Mouse (Mus musculus) splenic B cell, adult 2 months (primary cell): ENCODE measurements at regions not wholly inside any gene's neighbourhood (a gene's known extent, or its start where the extent isn't known, plus 50 kb on each side); places are given as distances from the start of the nearest gene placed in this dataset.

ENCODE experiments used
- DNase-seq: peaks from one replicate; pipeline ENCODE4 v3.0.0-alpha.2; 2011; ENCODE audit warnings: low read depth, low spot score
- H3K27me3 ChIP-seq: 2 replicates; pipeline ENCODE4 v1.6.1; 2012; ENCODE audit warnings: mild to moderate bottlenecking, low read length, moderate library complexity, mixed read lengths; ENCODE audit not compliant: control insufficient read depth, poor library complexity, insufficient read depth, severe bottlenecking
- H3K36me3 ChIP-seq: 2 replicates; pipeline ENCODE4 v1.6.1; 2012; ENCODE audit warnings: mild to moderate bottlenecking, low read length, moderate library complexity, mixed read lengths; ENCODE audit not compliant: control insufficient read depth, poor library complexity, insufficient read depth, severe bottlenecking

GRCm38 (mm10) chr12:26774016-26774415 is 305.0 kb downstream of the Cmpk2 start:
- Histone ChIP-seq H3K36me3 (no peaks in the 10 kb centered on the region), H3K27me3 (no peaks in the 10 kb centered on the region)
- DNase-seq: no peak

- no peaks in the 10 kb centered on the region for H3K36me3 ChIP-seq
- no peaks in the 10 kb centered on the region for H3K27me3 ChIP-seq
- no peak for DNase-seq
Observed at GRCm38 (mm10) chr12:26770753-26771583, 302.0 kb downstream of the Cmpk2 start.

- DNase-seq: no peak
- H3K27me3 ChIP-seq: no peaks in the 10 kb centered on the region
- no peaks in the 10 kb centered on the region for H3K36me3 ChIP-seq
Observed at GRCm38 (mm10) chr12:26767551-26767950, 298.5 kb downstream of the Cmpk2 start.

GRCm38 (mm10) chr12:26758657-26759325 is 289.8 kb downstream of the Cmpk2 start:
- DNase-seq: no peak
- Histone ChIP-seq H3K36me3 (no peaks in the 10 kb centered on the region), H3K27me3 (no peaks in the 10 kb centered on the region)

- DNase-seq: no peak
- H3K27me3 ChIP-seq: no peaks in the 10 kb centered on the region
- no peaks in the 10 kb centered on the region for H3K36me3 ChIP-seq
Observed at GRCm38 (mm10) chr12:26756284-26756683, 287.3 kb downstream of the Cmpk2 start.

GRCm38 (mm10) chr12:26754611-26755010 is 285.6 kb downstream of the Cmpk2 start:
- Histone ChIP-seq H3K27me3 (no peaks in the 10 kb centered on the region), H3K36me3 (no peaks in the 10 kb centered on the region)
- DNase-seq: no peak

GRCm38 (mm10) chr12:26734558-26734897 is 265.5 kb downstream of the Cmpk2 start:
- no peaks in the 10 kb centered on the region for H3K36me3 ChIP-seq
- DNase-seq: no peak
- 0 out of 2 replicates have a peak, but pooled peaks cover 1% of the 10 kb centered on the region for H3K27me3 ChIP-seq

GRCm38 (mm10) chr12:26733822-26734557 is 265.0 kb downstream of the Cmpk2 start:
- H3K27me3 ChIP-seq: 0 out of 2 replicates have a peak, but pooled peaks cover 1% of the 10 kb centered on the region
- DNase-seq: no peak
- no peaks in the 10 kb centered on the region for H3K36me3 ChIP-seq

GRCm38 (mm10) chr12:26723399-26723798 is 254.4 kb downstream of the Cmpk2 start:
- Histone ChIP-seq H3K36me3 (no peaks in the 10 kb centered on the region), H3K27me3 (no peaks in the 10 kb centered on the region)
- DNase-seq: no peak

GRCm38 (mm10) chr12:26698838-26699237 is 229.8 kb downstream of the Cmpk2 start:
- H3K27me3 ChIP-seq: no peaks in the 10 kb centered on the region
- H3K36me3 ChIP-seq: no peaks in the 10 kb centered on the region
- DNase-seq: no peak

GRCm38 (mm10) chr12:26688048-26688447 is 219.0 kb downstream of the Cmpk2 start:
- H3K36me3 ChIP-seq: no peaks in the 10 kb centered on the region
- no peaks in the 10 kb centered on the region; the same call in 1 of the 2 replicates for H3K27me3 ChIP-seq
- DNase-seq: no peak

- H3K27me3 ChIP-seq: no peaks in the 10 kb centered on the region
- DNase-seq: no peak
- H3K36me3 ChIP-seq: no peaks in the 10 kb centered on the region
Observed at GRCm38 (mm10) chr12:26680568-26680947, 211.6 kb downstream of the Cmpk2 start.

- no peaks in the 10 kb centered on the region for H3K27me3 ChIP-seq
- no peak for DNase-seq
- no peaks in the 10 kb centered on the region for H3K36me3 ChIP-seq
Observed at GRCm38 (mm10) chr12:26679887-26680567, 211.0 kb downstream of the Cmpk2 start.

- DNase-seq: no peak
- Histone ChIP-seq H3K27me3 (no peaks in the 10 kb centered on the region), H3K36me3 (no peaks in the 10 kb centered on the region)
Observed at GRCm38 (mm10) chr12:26665466-26665865, 196.5 kb downstream of the Cmpk2 start.
